Comparison of ENCODE assay signal across 30 mouse cellular contexts in genomic region chr8:86893554-86893953, GRCm38 (mm10). TPM values are rescaled to one million over a fixed set of nuclear protein-coding genes. Genes with fewer than 3 reads are reported as not detected.
DNase-seq lines count a peak whose midpoint lies in the region; ATAC-seq and TF ChIP-seq lines count a peak whose summit lies in the region.
"Had no signal": no experiment of that assay in that cellular context is flagged by ENCODE, and none has a peak within 500 bp of the region (broad histone marks: within the 10 kb centered on the region; RNA-seq: fewer than 3 reads in every experiment).

No protein-coding gene starts in this region.

- no peak overlapping the region for H3K4me3 ChIP-seq in heart, embryonic 14.5 days (ENCODE audit: control insufficient read depth in 1 of 2, insufficient read depth in 1 of 2, low read depth in 1 of 2, low read length in 2 of 2)
- no peak overlapping the region for H3K4me3 ChIP-seq in lung, embryonic 15.5 days
- H3K4me3 ChIP-seq in C2C12 (ENCODE audit: insufficient read depth, poor library complexity, severe bottlenecking) = no peak overlapping the region
- H3K4me3 ChIP-seq in bone marrow macrophage, adult 2 months (ENCODE audit: insufficient read depth, low read length) = no peak overlapping the region
- H3K4me3 ChIP-seq: erythroblast, embryonic 14.5 days; heart, embryonic 12.5 days; hindbrain, embryonic 12.5 days; intestine, embryonic 15.5 days; layer of hippocampus, adult 2 months; limb, embryonic 13.5 days; midbrain, embryonic 12.5 days; neural tube, embryonic 13.5 days had no signal

- no peak overlapping the region for H3K9ac ChIP-seq in heart, embryonic 14.5 days (ENCODE audit: low read length)
- no peak overlapping the region for H3K9ac ChIP-seq in lung, embryonic 15.5 days
- H3K9ac ChIP-seq: heart, embryonic 12.5 days; hindbrain, embryonic 12.5 days; intestine, embryonic 15.5 days; limb, embryonic 13.5 days; midbrain, embryonic 12.5 days; neural tube, embryonic 13.5 days had no signal

- ATAC-seq in heart, embryonic 14.5 days (ENCODE audit: insufficient number of reproducible peaks, insufficient read depth, low FRiP score, low read depth) = no peak
- ATAC-seq in lung, embryonic 15.5 days (ENCODE audit: borderline replicate concordance, extremely low read depth, low FRiP score, low TSS enrichment) = no peak
- ATAC-seq: forebrain, embryonic 16.5 days; hindbrain, postnatal 0 days; intestine, embryonic 15.5 days; Patski had no signal

- H3ac ChIP-seq in C2C12 (ENCODE audit: control insufficient read depth, insufficient read length, low read depth) = no peak overlapping the region

- H3K36me3 ChIP-seq in heart, embryonic 14.5 days (ENCODE audit: control insufficient read depth, insufficient read depth, low read length) = no peaks in the 10 kb centered on the region
- no peaks in the 10 kb centered on the region for H3K36me3 ChIP-seq in lung, embryonic 15.5 days
- no peaks in the 10 kb centered on the region for H3K36me3 ChIP-seq in C2C12 (ENCODE audit: control insufficient read depth, insufficient read depth)
- H3K36me3 ChIP-seq: G1E; heart, embryonic 12.5 days; hindbrain, embryonic 12.5 days; intestine, embryonic 15.5 days; limb, embryonic 13.5 days; midbrain, embryonic 12.5 days; neural tube, embryonic 13.5 days had no signal

- no peak for DNase-seq in heart, adult 11 months
- DNase-seq in lung, postnatal 25 days (ENCODE audit: low spot score) = no peak
- DNase-seq in retina, embryonic 14.5 days (ENCODE audit: low spot score) = no peak
- DNase-seq: adrenal gland, postnatal 14 days; B cell, adult 2 months; cerebellum, adult 18-20 months; cerebellum, postnatal 10 days; gastrocnemius, postnatal 14 days; kidney, adult 2 months; kidney, postnatal 36 days; thymus, adult 2 months; thymus, postnatal 36 days had no signal

- H3K4me1 ChIP-seq in heart, embryonic 14.5 days (ENCODE audit: control insufficient read depth in 2 of 2, insufficient read depth in 2 of 2, low read length in 2 of 2) = no peaks in the 10 kb centered on the region; a peak in 1 of 4 replicates
- no peaks in the 10 kb centered on the region for H3K4me1 ChIP-seq in lung, embryonic 15.5 days
- H3K4me1 ChIP-seq in bone marrow macrophage, adult 2 months (ENCODE audit: control insufficient read depth, insufficient read depth, low read length) = peaks cover 59% of the 10 kb centered on the region
- H3K4me1 ChIP-seq: hindbrain, embryonic 12.5 days; intestine, embryonic 15.5 days; midbrain, embryonic 12.5 days; neural tube, embryonic 13.5 days had no signal

- no peaks in the 10 kb centered on the region for H3K9me3 ChIP-seq in heart, embryonic 14.5 days (ENCODE audit: control insufficient read depth, low read length)
- no peaks in the 10 kb centered on the region for H3K9me3 ChIP-seq in lung, embryonic 15.5 days
- H3K9me3 ChIP-seq: heart, embryonic 12.5 days; hindbrain, embryonic 12.5 days; intestine, embryonic 15.5 days; limb, embryonic 13.5 days; midbrain, embryonic 12.5 days; neural tube, embryonic 13.5 days had no signal

- TF ChIP-seq POLR2A in bone marrow macrophage, adult 2 months (IDR thresholded peaks at IDR 0.05; ENCODE audit: borderline replicate concordance, low read depth, low read length) = no peak

- no peaks in the 10 kb centered on the region for H3K79me3 ChIP-seq in C2C12 (ENCODE audit: low read depth)

- H3K79me2 ChIP-seq in C2C12 (ENCODE audit: control insufficient read depth, insufficient read depth) = no peaks in the 10 kb centered on the region

- no peak for TF ChIP-seq CTCF in C2C12 (IDR thresholded peaks at IDR 0.05; ENCODE audit: control insufficient read depth, insufficient read depth, insufficient read length)
- TF ChIP-seq CTCF in bone marrow macrophage, adult 2 months (IDR thresholded peaks at IDR 0.05; ENCODE audit: low read depth, low read length) = no peak

- no peaks in the 10 kb centered on the region for H3K27me3 ChIP-seq in heart, embryonic 14.5 days (ENCODE audit: control insufficient read depth, insufficient read depth, low read length)
- H3K27me3 ChIP-seq in lung, embryonic 15.5 days = no peaks in the 10 kb centered on the region
- no peaks in the 10 kb centered on the region for H3K27me3 ChIP-seq in C2C12 (ENCODE audit: control insufficient read depth, insufficient read depth, insufficient read length)
- H3K27me3 ChIP-seq: CH12.LX; heart, embryonic 12.5 days; hindbrain, embryonic 12.5 days; intestine, embryonic 15.5 days; limb, embryonic 13.5 days; midbrain, embryonic 12.5 days; neural tube, embryonic 13.5 days; Patski had no signal

- 74% methylated on average over 4 of the region's 4 CpGs for WGBS in heart, embryonic 14.5 days
- 66% methylated on average over 4 of the region's 4 CpGs for WGBS in lung, embryonic 15.5 days

- no peak overlapping the region for H3K4me2 ChIP-seq in heart, embryonic 14.5 days (ENCODE audit: low read length)
- no peak overlapping the region for H3K4me2 ChIP-seq in lung, embryonic 15.5 days
- H3K4me2 ChIP-seq: heart, embryonic 12.5 days; hindbrain, embryonic 12.5 days; intestine, embryonic 15.5 days; limb, embryonic 13.5 days; liver, embryonic 11.5 days; midbrain, embryonic 12.5 days; neural tube, embryonic 13.5 days had no signal

- peak overlapping the region; percentile 41 to 54; a peak in 2 of 4 replicates for H3K27ac ChIP-seq in heart, embryonic 14.5 days (replicated peaks in 1 of 2; ENCODE audit: control insufficient read depth in 1 of 2, insufficient read depth in 1 of 2, low read depth in 2 of 2, low read length in 2 of 2)
- 0 out of 2 replicates have a peak overlapping the region, but pooled peaks have one; percentile 16 for H3K27ac ChIP-seq in lung, embryonic 15.5 days
- H3K27ac ChIP-seq in bone marrow macrophage, adult 2 months (ENCODE audit: insufficient read depth, low read depth, low read length) = peak overlapping the region; percentile 48
- H3K27ac ChIP-seq: hindbrain, embryonic 12.5 days; hindbrain, postnatal 0 days; intestine, embryonic 15.5 days; layer of hippocampus, adult 2 months; midbrain, embryonic 12.5 days; neural tube, embryonic 13.5 days had no signal

TF ChIP-seq in C2C12, 6 proteins besides CTCF, POLR2A, EP300 and RAD21:
- TF ChIP-seq MYOD1 (IDR thresholded peaks at IDR 0.05; ENCODE audit: control insufficient read depth, insufficient read length, low read depth) (peak; percentile 45), MYOG (IDR thresholded peaks at IDR 0.05; ENCODE audit: control insufficient read depth, extremely low read depth, insufficient read length) (no peak)

RNA-seq across cellular contexts. Expression of gene N4bp1, which starts 8.5 kb away (rescaled TPM):
- 7.4 and 8.5 TPM in 2 replicates for polyA plus RNA-seq in heart, embryonic 14.5 days (2014; fragmentation: Nextera tagmentation; extraction: Ambion mirVana)
- polyA plus RNA-seq in lung, embryonic 15.5 days (2015; fragmentation: Nextera tagmentation; extraction: Ambion mirVana) = 8.1 and 8.8 TPM in 2 replicates
- polyA plus RNA-seq in C2C12 (2012; fragmentation: generic; extraction: Trizol) = 6.4 TPM
- 29.4 and 31.1 TPM in 2 replicates for polyA plus RNA-seq in bone marrow macrophage, adult 2 months (2012; ENCODE audit: insufficient read depth, insufficient read length, missing spikeins)
